Mouse (Mus musculus) C2C12 (cell line): ENCODE data around the gene Krtap28-10. TPM values are rescaled to one million over a fixed set of nuclear protein-coding genes. Genes with fewer than 3 reads are reported as not detected.

ENCODE experiments used
- H3K27me3 ChIP-seq: one replicate; pipeline ENCODE4 v1.6.1; 2011; ENCODE audit not compliant: control insufficient read depth, insufficient read depth, insufficient read length
- H3K36me3 ChIP-seq: one replicate; pipeline ENCODE4 v1.6.1; 2011; ENCODE audit not compliant: control insufficient read depth, insufficient read depth
- H3K4me3 ChIP-seq: one replicate; pipeline ENCODE4 v1.5.1; 2011; ENCODE audit warnings: mild to moderate bottlenecking, control low read depth; ENCODE audit not compliant: poor library complexity, insufficient read depth, severe bottlenecking
- H3K79me2 ChIP-seq: one replicate; pipeline ENCODE4 v1.6.1; 2011; ENCODE audit not compliant: control insufficient read depth, insufficient read depth
- H3K79me3 ChIP-seq: one replicate; pipeline ENCODE4 v1.6.1; 2011; ENCODE audit warnings: low read depth, control low read depth
- H3ac ChIP-seq: one replicate; pipeline ENCODE3; 2011; ENCODE audit warnings: low read depth; ENCODE audit not compliant: control insufficient read depth, insufficient read length
- CEBPB ChIP-seq: IDR thresholded peaks from one replicate; pipeline ENCODE4 v1.6.1; 2011; ENCODE audit warnings: low read depth, mild to moderate bottlenecking, control low read depth, moderate library complexity
- CTCF ChIP-seq: IDR thresholded peaks from one replicate; pipeline ENCODE4 v1.5.1; 2011; ENCODE audit not compliant: control insufficient read depth, insufficient read depth, insufficient read length
- FOSL1 ChIP-seq: IDR thresholded peaks from one replicate; pipeline ENCODE4 v1.8.0; 2011; ENCODE audit warnings: mild to moderate bottlenecking, low read length; ENCODE audit not compliant: poor library complexity, insufficient read depth, severe bottlenecking
- MAX ChIP-seq: IDR thresholded peaks from one replicate; pipeline ENCODE4 v1.6.1; 2011; ENCODE audit warnings: mild to moderate bottlenecking, control low read depth
- MYOD1 ChIP-seq: IDR thresholded peaks from one replicate; pipeline ENCODE4 v1.6.1; 2011; ENCODE audit warnings: low read depth; ENCODE audit not compliant: control insufficient read depth, insufficient read length
- MYOG ChIP-seq: IDR thresholded peaks from one replicate; pipeline ENCODE4 v1.6.1; 2011; ENCODE audit not compliant: control insufficient read depth, insufficient read length; ENCODE audit errors: extremely low read depth
- USF1 ChIP-seq: IDR thresholded peaks from one replicate; pipeline ENCODE4 v1.6.1; 2011; ENCODE audit warnings: low read depth, mild to moderate bottlenecking, control low read depth, moderate library complexity
- polyA plus RNA-seq: library from polyadenylated mRNA; unstranded; fragments of >200 nt; fragmentation: generic; extraction: Trizol; gene quantifications from one replicate; pipeline ENCODE4 v1.2.1, GENCODE M21; 2012; ENCODE audit warnings: missing spikeins

Krtap28-10 gene
- polyA plus RNA-seq, 1 experiment: not detected

- Histone ChIP-seq H3K79me2 (no peaks in the 10 kb centered on the region), H3K27me3 (peaks cover 22% of the 10 kb centered on the region), H3K79me3 (no peaks in the 10 kb centered on the region), H3K36me3 (no peaks in the 10 kb centered on the region), H3K4me3 (no peak within 1 kb of the TSS), H3ac (no peak within 1 kb of the TSS)
- no peak for TF ChIP-seq FOSL1
- TF ChIP-seq CTCF: no peak
- no peak for TF ChIP-seq CEBPB
- no peak for TF ChIP-seq MYOD1
- no peak for TF ChIP-seq MAX
Measured at GRCm38 (mm10) chr1:83044882-83045427, 2.7 kb upstream of the Krtap28-10 start, which contains the start of gene Gm47969. Gene Gm47969 (plus strand): TSS chr1:83044932.

- H3K79me2 ChIP-seq: no peaks in the 10 kb centered on the region
- H3K4me3 ChIP-seq: no peak overlapping the region
- peaks cover 26% of the 10 kb centered on the region for H3K27me3 ChIP-seq
- TF ChIP-seq USF1 (no peak), MYOD1 (no peak), CEBPB (no peak), MAX (no peak), CTCF (no peak), FOSL1 (no peak), MYOG (no peak)
- H3K36me3 ChIP-seq: no peaks in the 10 kb centered on the region
- H3K79me3 ChIP-seq: no peaks in the 10 kb centered on the region
- no peak overlapping the region for H3ac ChIP-seq
Measured at GRCm38 (mm10) chr1:83039080-83039479, 3.2 kb downstream of the Krtap28-10 start.

- no peak within 1 kb of the TSS for H3K4me3 ChIP-seq
- H3K36me3 ChIP-seq: no peaks in the 10 kb centered on the region
- H3ac ChIP-seq: no peak within 1 kb of the TSS
- peaks cover 26% of the 10 kb centered on the region for H3K27me3 ChIP-seq
- no peaks in the 10 kb centered on the region for H3K79me2 ChIP-seq
- TF ChIP-seq MAX (no peak), FOSL1 (no peak), CEBPB (no peak), USF1 (no peak), MYOG (no peak), CTCF (no peak), MYOD1 (no peak)
- no peaks in the 10 kb centered on the region for H3K79me3 ChIP-seq
Measured at GRCm38 (mm10) chr1:83038109-83038672, 4.1 kb downstream of the Krtap28-10 start, which contains the start of gene Slc19a3. Gene Slc19a3 (minus strand): TSS chr1:83038448.

- TF ChIP-seq CEBPB (no peak), FOSL1 (no peak)
- no peaks in the 10 kb centered on the region for H3K79me3 ChIP-seq
- H3K36me3 ChIP-seq: no peaks in the 10 kb centered on the region
- no peak overlapping the region for H3ac ChIP-seq
- no peaks in the 10 kb centered on the region for H3K79me2 ChIP-seq
- no peak overlapping the region for H3K4me3 ChIP-seq
- peaks cover 24% of the 10 kb centered on the region for H3K27me3 ChIP-seq
Measured at GRCm38 (mm10) chr1:83036892-83037667, 5.2 kb downstream of the Krtap28-10 start.

GRCm38 (mm10) chr1:83034509-83034908 is 7.8 kb downstream of the Krtap28-10 start:
- H3ac ChIP-seq: no peak overlapping the region
- TF ChIP-seq MYOG: no peak
- TF ChIP-seq CTCF: no peak
- H3K27me3 ChIP-seq: peaks cover 18% of the 10 kb centered on the region
- no peak overlapping the region for H3K4me3 ChIP-seq
- no peaks in the 10 kb centered on the region for H3K79me2 ChIP-seq
- H3K79me3 ChIP-seq: no peaks in the 10 kb centered on the region
- no peaks in the 10 kb centered on the region for H3K36me3 ChIP-seq

GRCm38 (mm10) chr1:83032508-83032907 is 9.8 kb downstream of the Krtap28-10 start:
- Histone ChIP-seq H3K79me2 (no peaks in the 10 kb centered on the region), H3K27me3 (peaks cover 5% of the 10 kb centered on the region), H3K79me3 (no peaks in the 10 kb centered on the region), H3ac (no peak overlapping the region), H3K4me3 (no peak overlapping the region), H3K36me3 (no peaks in the 10 kb centered on the region)
- TF ChIP-seq MYOD1 (no peak), FOSL1 (no peak), CTCF (no peak), MAX (no peak), CEBPB (no peak), USF1 (no peak), MYOG (no peak)
